Mouse (Mus musculus) limb, embryonic 14.5 days (tissue): ENCODE results near the gene Fkbp7. TPM values are rescaled to one million over a fixed set of nuclear protein-coding genes. Genes with fewer than 3 reads are reported as not detected.

Experiments used
- ATAC-seq: fragments of 200-750 bp; cut with Nextera tagmentation; 2 replicates; pipeline ENCODE4 v1.8.0; 2017; ENCODE audit warnings: low read depth, moderate number of reproducible peaks, moderate TSS enrichment; ENCODE audit not compliant: low FRiP score
- DNase-seq: peaks from one replicate; pipeline ENCODE4 v3.0.0-alpha.2; 2015; ENCODE audit warnings: low spot score
- H3K27ac ChIP-seq: fragments of 300-500 bp; sonication (generic); replicated peaks from 2 replicates; pipeline ENCODE4 v1.5.1; 2014; ENCODE audit warnings: low read depth, mild to moderate bottlenecking, low read length, moderate library complexity, mixed read lengths
- H3K27me3 ChIP-seq: fragments of 300-500 bp; sonication (generic); 2 replicates; pipeline ENCODE4 v1.6.1; 2014; ENCODE audit warnings: low read length, mixed read lengths; ENCODE audit not compliant: control insufficient read depth, insufficient read depth
- H3K36me3 ChIP-seq: fragments of 300-500 bp; sonication (generic); 2 replicates; pipeline ENCODE4 v1.6.1; 2014; ENCODE audit warnings: mild to moderate bottlenecking, low read length, moderate library complexity, mixed read lengths; ENCODE audit not compliant: control insufficient read depth, insufficient read depth
- H3K4me1 ChIP-seq: fragments of 300-500 bp; sonication (generic); 2 replicates; pipeline ENCODE4 v1.6.1; 2014; ENCODE audit warnings: antibody characterized with exemption, low read length, mixed read lengths; ENCODE audit not compliant: control insufficient read depth, insufficient read depth
- H3K4me2 ChIP-seq: fragments of 300-500 bp; sonication (generic); replicated peaks from 2 replicates; pipeline ENCODE4 v1.6.1; 2014; ENCODE audit warnings: low read depth, mild to moderate bottlenecking, low read length, moderate library complexity; ENCODE audit not compliant: severe bottlenecking
- H3K4me3 ChIP-seq: fragments of 300-500 bp; sonication (generic); replicated peaks from 2 replicates; pipeline ENCODE4 v1.5.1; 2014; ENCODE audit warnings: low read length
- H3K9ac ChIP-seq: fragments of 300-500 bp; sonication (generic); 2 replicates; pipeline ENCODE4 v1.6.1; 2014; ENCODE audit warnings: mild to moderate bottlenecking, low read depth, low read length, moderate library complexity; ENCODE audit not compliant: severe bottlenecking
- H3K9me3 ChIP-seq: fragments of 300-500 bp; sonication (generic); 2 replicates; pipeline ENCODE4 v1.6.1; 2016; ENCODE audit warnings: low read length; ENCODE audit not compliant: control insufficient read depth
- POLR2A ChIP-seq: fragments of 200-500 bp; IDR thresholded peaks from 2 replicates; pipeline ENCODE4 v1.8.0; 2012; ENCODE audit warnings: inconsistent platforms, mild to moderate bottlenecking, moderate library complexity, borderline replicate concordance; ENCODE audit not compliant: insufficient read depth, insufficient read length; ENCODE audit errors: extremely low read depth
- WGBS: fragments of 180-500 bp; shearing (Covaris S2); extraction: QIAGEN DNeasy Blood & Tissue Kit; methylation state at CpG from one replicate; pipeline ENCODE4 v1.1.7; 2014; 5-methylcytosine and 5-hydroxymethylcytosine counted together
- polyA plus RNA-seq, 2 experiments: library from polyadenylated mRNA; depleted of rRNA in 1 of 2; stranded (reverse) in 1 of 2; unstranded in 1 of 2; fragments of >200 nt; fragmentation: Nextera tagmentation in 1 of 2; extraction: Ambion mirVana in 1 of 2; gene quantifications; 2 replicates each; pipeline versions ENCODE4 v1.2.1 to v1.2.3; 2012 to 2014

The Fkbp7 gene
- polyA plus RNA-seq, 2 experiments = 102 to 151 TPM

DNA sequence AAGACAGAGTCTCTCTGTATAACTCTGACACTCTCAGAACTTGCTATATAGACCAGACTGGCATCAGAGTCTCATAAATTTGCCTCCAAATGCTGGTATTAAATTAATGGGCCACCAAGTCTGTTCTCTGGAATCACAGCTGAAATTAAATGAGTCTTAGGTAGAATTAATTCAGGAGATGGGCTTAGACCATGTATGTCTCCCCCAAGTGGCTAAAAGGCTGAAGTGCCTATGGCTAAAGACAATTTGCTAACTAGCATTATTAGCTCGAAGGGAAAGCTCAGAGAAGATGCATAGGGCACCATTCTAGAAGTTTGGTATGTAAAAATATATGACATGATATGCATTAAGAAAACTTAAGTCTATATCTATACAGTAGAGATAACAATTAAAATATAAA, 54.8 kb downstream of the Fkbp7 start:
- no peak overlapping the region for H3K4me2 ChIP-seq
- H3K4me3 ChIP-seq = no peak overlapping the region
- H3K27ac ChIP-seq = no peak overlapping the region
- WGBS = 36% methylated on average over 1 of the region's 1 CpGs
- no peaks in the 10 kb centered on the region for H3K27me3 ChIP-seq
- no peaks in the 10 kb centered on the region for H3K4me1 ChIP-seq
- no peaks in the 10 kb centered on the region for H3K9me3 ChIP-seq
- no peak for TF ChIP-seq POLR2A
- DNase-seq (peak; percentile 60), ATAC-seq (no peak)
- H3K36me3 ChIP-seq = 0 out of 2 replicates have a peak, but pooled peaks cover 2% of the 10 kb centered on the region
- no peak overlapping the region for H3K9ac ChIP-seq

Other genes with a start within 250 kb of the Fkbp7 start
- 55.2 and 60.8 TPM in 2 replicates for gene Prkra, start 25.1 kb downstream of the Fkbp7 start, polyA plus RNA-seq (2012; rRNA removed)
- gene Prkra, start 25.1 kb downstream of the Fkbp7 start, polyA plus RNA-seq (2014; fragmentation: Nextera tagmentation; extraction: Ambion mirVana) = 61.3 and 70.2 TPM in 2 replicates
- 0.47 and 0.83 TPM in 2 replicates for gene Pjvk, start 24.6 kb downstream of the Fkbp7 start, polyA plus RNA-seq (2012; rRNA removed)
- 0.22 TPM in 1 of 2 replicates, not detected in the other for gene Pjvk, start 24.6 kb downstream of the Fkbp7 start, polyA plus RNA-seq (2014; fragmentation: Nextera tagmentation; extraction: Ambion mirVana)
- gene Plekha3, start 2.2 kb upstream of the Fkbp7 start, polyA plus RNA-seq (2012; rRNA removed) = 17.3 and 17.8 TPM in 2 replicates
- gene Plekha3, start 2.2 kb upstream of the Fkbp7 start, polyA plus RNA-seq (2014; fragmentation: Nextera tagmentation; extraction: Ambion mirVana) = 13.9 and 14.5 TPM in 2 replicates